Mouse (Mus musculus) stomach, postnatal 0 days (tissue): ENCODE data around the gene Gpc1.

ENCODE experiments used
- CTCF ChIP-seq: IDR thresholded peaks from 2 replicates; pipeline ENCODE4 v1.5.1; 2016; ENCODE audit warnings: antibody characterized with exemption, low read depth, mild to moderate bottlenecking, moderate library complexity
- EP300 ChIP-seq: optimal IDR thresholded peaks from 2 replicates; pipeline ENCODE3; 2016; ENCODE audit warnings: antibody characterized with exemption

- TF ChIP-seq CTCF: no peak
- no peak for TF ChIP-seq EP300
Observed at GRCm38 (mm10) chr1:92793781-92794180, 37.7 kb upstream of the Gpc1 start.
